Mouse (Mus musculus) lung, embryonic 16.5 days (tissue): ENCODE data around the gene Mars. TPM values are rescaled to one million over a fixed set of nuclear protein-coding genes. Genes with fewer than 3 reads are reported as not detected.
A peak's percentile ranks its signal among the peaks of the same experiment; 100 is the strongest.

Source experiments
- ATAC-seq: fragments of 200-750 bp; cut with Nextera tagmentation; 2 replicates; pipeline ENCODE4 v1.8.0; 2017; ENCODE audit warnings: low read depth, mild to moderate bottlenecking, moderate library complexity
- H3K27ac ChIP-seq: fragments of 300-500 bp; sonication (generic); 2 replicates; pipeline ENCODE4 v1.5.1; 2014; ENCODE audit warnings: mild to moderate bottlenecking, control low read depth, low read length
- H3K27me3 ChIP-seq: fragments of 300-500 bp; sonication (generic); 2 replicates; pipeline ENCODE4 v1.6.1; 2014; ENCODE audit warnings: low read depth, low read length, mixed read lengths; ENCODE audit not compliant: control insufficient read depth, insufficient read depth
- H3K36me3 ChIP-seq: fragments of 300-500 bp; sonication (generic); 2 replicates; pipeline ENCODE4 v1.6.1; 2014; ENCODE audit warnings: low read length; ENCODE audit not compliant: control insufficient read depth, insufficient read depth
- H3K4me1 ChIP-seq: fragments of 300-500 bp; sonication (generic); replicated peaks from 2 replicates; pipeline ENCODE4 v1.6.1; 2014; ENCODE audit warnings: low read length, mixed read lengths; ENCODE audit not compliant: control insufficient read depth, insufficient read depth
- H3K4me2 ChIP-seq: fragments of 300-500 bp; sonication (generic); 2 replicates; pipeline ENCODE4 v1.6.1; 2014; ENCODE audit warnings: low read depth, low read length, control low read depth
- H3K4me3 ChIP-seq: fragments of 300-500 bp; sonication (generic); 2 replicates; pipeline ENCODE4 v1.5.1; 2014; ENCODE audit warnings: mild to moderate bottlenecking, low read length, control low read depth
- H3K9ac ChIP-seq: fragments of 300-500 bp; sonication (generic); 2 replicates; pipeline ENCODE4 v1.6.1; 2014; ENCODE audit warnings: low read length, control low read depth
- H3K9me3 ChIP-seq: fragments of 300-500 bp; sonication (generic); 2 replicates; pipeline ENCODE4 v1.6.1; 2016; ENCODE audit warnings: low read length; ENCODE audit not compliant: control insufficient read depth
- WGBS: fragments of 180-500 bp; shearing (Covaris S2); extraction: QIAGEN DNeasy Blood & Tissue Kit; methylation state at CpG from one replicate; pipeline ENCODE4 v1.1.7; 2014; 5-methylcytosine and 5-hydroxymethylcytosine counted together
- polyA plus RNA-seq: library from polyadenylated mRNA; unstranded; fragments of >200 nt; fragmentation: Nextera tagmentation; extraction: Ambion mirVana; gene quantifications from 2 replicates; pipeline ENCODE4 v1.2.1, GENCODE M21; 2015

Gene Mars
- polyA plus RNA-seq, 1 experiment from 2014 or later: 93.9 TPM

GRCm38 (mm10) chr10:127350594-127351284 is 39.2 kb upstream of the Mars start:
- 12% methylated on average over 24 of the region's 24 CpGs for WGBS
- Histone ChIP-seq H3K9ac (peak overlapping the region; percentile 52; the same call in 1 of the 2 replicates), H3K4me2 (peak overlapping the region; percentile 53), H3K36me3 (no peaks in the 10 kb centered on the region), H3K9me3 (no peaks in the 10 kb centered on the region), H3K4me1 (peaks cover 2% of the 10 kb centered on the region; the same call in 1 of the 2 replicates), H3K27me3 (no peaks in the 10 kb centered on the region; the same call in 1 of the 2 replicates), H3K27ac (no peak overlapping the region), H3K4me3 (peak overlapping the region; percentile 21)
- peak; percentile 84 for ATAC-seq

GRCm38 (mm10) chr10:127349810-127350209 is 38.2 kb upstream of the Mars start:
- Histone ChIP-seq H3K27me3 (no peaks in the 10 kb centered on the region; the same call in 1 of the 2 replicates), H3K9me3 (no peaks in the 10 kb centered on the region), H3K4me1 (peaks cover 2% of the 10 kb centered on the region; the same call in 1 of the 2 replicates), H3K36me3 (no peaks in the 10 kb centered on the region), H3K9ac (no peak overlapping the region), H3K4me2 (no peak overlapping the region), H3K27ac (no peak overlapping the region), H3K4me3 (no peak overlapping the region)
- WGBS: 67% methylated on average over 8 of the region's 8 CpGs
- ATAC-seq: no peak

- H3K9me3 ChIP-seq: no peaks in the 10 kb centered on the region
- no peak overlapping the region for H3K4me3 ChIP-seq
- H3K27ac ChIP-seq: no peak overlapping the region
- H3K4me1 ChIP-seq: peaks cover 2% of the 10 kb centered on the region; the same call in 1 of the 2 replicates
- 65% methylated on average over 4 of the region's 4 CpGs for WGBS
- no peaks in the 10 kb centered on the region; the same call in 1 of the 2 replicates for H3K27me3 ChIP-seq
- ATAC-seq: no peak
- no peak overlapping the region for H3K4me2 ChIP-seq
- no peaks in the 10 kb centered on the region for H3K36me3 ChIP-seq
- no peak overlapping the region for H3K9ac ChIP-seq
These were observed 37.4 kb upstream of the Mars start for GRCm38 (mm10) chr10:127348957-127349356.

GRCm38 (mm10) chr10:127346173-127346572 is 34.6 kb upstream of the Mars start:
- no peaks in the 10 kb centered on the region; the same call in 1 of the 2 replicates for H3K27me3 ChIP-seq
- no peak overlapping the region for H3K4me3 ChIP-seq
- no peaks in the 10 kb centered on the region for H3K36me3 ChIP-seq
- H3K4me2 ChIP-seq: no peak overlapping the region
- WGBS: 77% methylated on average over 3 of the region's 3 CpGs
- no peak overlapping the region for H3K9ac ChIP-seq
- H3K27ac ChIP-seq: no peak overlapping the region
- no peaks in the 10 kb centered on the region for H3K9me3 ChIP-seq
- no peak for ATAC-seq
- H3K4me1 ChIP-seq: peaks cover 8% of the 10 kb centered on the region

- ATAC-seq: no peak
These were observed 31.4 kb upstream of the Mars start for GRCm38 (mm10) chr10:127343029-127343428.

GRCm38 (mm10) chr10:127341891-127342639 is 30.5 kb upstream of the Mars start, which contains the start of gene Gli1:
Gene Gli1, minus strand, starts transcription at chr10:127341974.
- WGBS: under 1% methylated on average over 27 of the region's 29 CpGs
- Histone ChIP-seq H3K4me3 (peak within 1 kb of the TSS; percentile 62), H3K36me3 (no peaks in the 10 kb centered on the region), H3K9ac (peak within 1 kb of the TSS; percentile 66), H3K27me3 (peaks cover 7% of the 10 kb centered on the region), H3K4me2 (peak within 1 kb of the TSS; percentile 97), H3K9me3 (no peaks in the 10 kb centered on the region), H3K27ac (peak within 1 kb of the TSS; percentile 94), H3K4me1 (peaks cover 14% of the 10 kb centered on the region)
- ATAC-seq: peak; percentile 41

More at GRCm38 (mm10) chr10:127343029-127343428, 31.4 kb upstream of the Mars start:
- H3K9me3 ChIP-seq: no peaks in the 10 kb centered on the region
- H3K9ac ChIP-seq: no peak overlapping the region
- H3K27me3 ChIP-seq: peaks cover 7% of the 10 kb centered on the region
- H3K36me3 ChIP-seq: no peaks in the 10 kb centered on the region
- no peak overlapping the region for H3K4me3 ChIP-seq
- no peak overlapping the region for H3K27ac ChIP-seq
- H3K4me1 ChIP-seq: peaks cover 14% of the 10 kb centered on the region
- WGBS: 67% methylated on average over 3 of the region's 3 CpGs
- no peak overlapping the region for H3K4me2 ChIP-seq

GRCm38 (mm10) chr10:127341360-127341690 is 29.7 kb upstream of the Mars start:
- H3K4me2 ChIP-seq: peak overlapping the region; percentile 97
- 0% methylated on average over 9 of the region's 11 CpGs for WGBS
- no peaks in the 10 kb centered on the region for H3K9me3 ChIP-seq
- peak overlapping the region; percentile 94 for H3K27ac ChIP-seq
- H3K9ac ChIP-seq: peak overlapping the region; percentile 66
- H3K27me3 ChIP-seq: peaks cover 7% of the 10 kb centered on the region
- peak; percentile 1; the same call in 1 of the 2 replicates for ATAC-seq
- H3K4me3 ChIP-seq: peak overlapping the region; percentile 62
- H3K36me3 ChIP-seq: no peaks in the 10 kb centered on the region
- peaks cover 14% of the 10 kb centered on the region for H3K4me1 ChIP-seq

- peak overlapping the region; percentile 62 for H3K4me3 ChIP-seq
- H3K9me3 ChIP-seq: no peaks in the 10 kb centered on the region
- peak overlapping the region; percentile 94 for H3K27ac ChIP-seq
- no peaks in the 10 kb centered on the region for H3K36me3 ChIP-seq
- H3K27me3 ChIP-seq: peaks cover 7% of the 10 kb centered on the region
- WGBS: under 1% methylated on average over 27 of the region's 27 CpGs
- H3K4me1 ChIP-seq: peaks cover 14% of the 10 kb centered on the region
- H3K4me2 ChIP-seq: peak overlapping the region; percentile 97
- H3K9ac ChIP-seq: peak overlapping the region; percentile 66
- ATAC-seq: peak; percentile 10; the same call in 1 of the 2 replicates
These were observed 29.2 kb upstream of the Mars start for GRCm38 (mm10) chr10:127340577-127341359.
